Mouse (Mus musculus) layer of hippocampus, adult 18-20 months (tissue): ENCODE measurements around the gene Nxpe4. TPM values are rescaled to one million over a fixed set of nuclear protein-coding genes. Genes with fewer than 3 reads are reported as not detected.
"Not testable (repeated sequence)": the region's sequence is repeated elsewhere in the genome, so short reads cannot be mapped to it uniquely, and the experiment has no call there.

ENCODE experiments used
- DNase-seq, 2 experiments: peaks; one replicate each; pipeline ENCODE4 v3.0.0; 2022; ENCODE audit warnings: low spot score in 2 of 2
- total RNA-seq, 2 experiments: library from RNA; stranded (reverse); gene quantifications; 2 replicates each; pipeline ENCODE4 v1.2.3; 2021

The Nxpe4 gene
- total RNA-seq, 2 experiments from 2014 or later, result 6.3 to 7.4 TPM

DNA sequence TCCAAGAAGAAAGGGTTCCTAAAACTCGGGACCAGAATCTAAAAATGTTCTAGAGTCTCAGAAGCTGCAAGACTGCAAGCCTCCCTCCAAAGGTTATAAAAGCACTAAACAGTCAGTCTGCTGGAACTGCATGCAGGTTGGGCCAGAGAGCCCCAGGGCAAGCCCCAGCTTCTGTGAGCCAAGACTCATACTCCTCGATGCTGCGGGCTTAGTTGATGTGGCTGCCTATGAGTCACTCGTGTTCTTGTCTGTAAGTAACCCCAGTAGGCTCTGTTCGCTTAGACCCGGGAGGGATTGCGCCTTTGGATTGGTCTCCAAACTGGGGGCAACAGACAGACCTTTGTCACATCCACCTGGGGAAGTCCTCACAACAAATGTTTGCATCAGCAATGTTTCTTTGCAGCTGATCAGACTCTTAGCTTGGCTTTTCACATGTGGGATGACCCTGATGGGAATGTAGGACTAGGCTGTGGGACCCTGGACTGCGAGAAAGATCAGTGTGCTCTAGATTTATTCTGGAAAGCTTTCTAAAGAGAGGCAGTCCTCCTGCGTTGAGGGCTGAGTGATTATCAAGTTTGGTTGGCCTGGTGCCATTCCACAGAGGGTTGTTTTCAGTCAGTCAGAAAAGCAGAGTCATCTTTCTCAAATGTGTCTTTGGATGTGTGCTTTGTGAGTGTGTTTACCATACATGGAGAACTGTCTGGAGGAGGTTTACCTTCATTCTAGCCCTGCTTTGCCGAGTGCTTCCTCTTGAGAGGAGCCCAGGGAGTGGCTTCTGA, 245.9 kb downstream of the Nxpe4 start:
- no peak for DNase-seq

DNA sequence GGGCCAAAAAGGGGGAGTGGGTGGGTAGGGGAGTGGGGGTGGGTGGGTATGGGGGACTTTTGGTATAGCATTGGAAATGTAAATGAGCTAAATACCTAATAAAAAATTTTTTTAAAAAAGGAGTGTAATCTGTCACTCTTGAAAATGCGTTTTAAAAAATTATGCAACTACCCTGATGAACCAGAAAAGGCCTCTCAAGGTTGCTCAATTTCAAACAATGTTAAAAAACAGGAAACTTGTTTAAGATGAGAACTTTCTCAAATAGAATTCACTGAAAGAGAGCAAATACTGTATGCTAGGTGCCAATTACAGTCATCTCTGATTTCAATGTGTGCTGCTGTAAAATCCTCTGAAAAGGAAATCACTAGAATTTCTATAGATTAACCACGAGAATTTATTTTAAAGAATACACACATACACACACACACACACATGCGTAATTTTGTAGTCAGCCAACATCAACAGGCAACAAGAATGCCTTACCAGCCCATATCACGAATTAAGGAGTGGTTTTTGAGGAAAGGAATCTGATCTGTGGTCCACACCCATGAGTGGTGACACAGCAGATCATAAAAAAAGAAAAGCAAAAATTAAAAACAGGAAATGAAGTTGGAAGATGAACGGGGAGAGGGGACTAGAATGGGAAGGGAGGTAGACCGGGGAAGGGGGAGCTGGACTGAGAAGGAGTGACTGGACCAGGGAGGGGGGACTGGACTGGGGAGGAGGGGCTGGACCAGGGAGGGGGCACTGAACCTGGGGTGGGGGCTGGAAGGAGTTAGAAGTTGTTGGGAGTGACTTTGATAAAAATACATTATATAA, 248.6 kb downstream of the Nxpe4 start:
- DNase-seq, result no peak

- DNase-seq, result no peak
Measured at GRCm38 (mm10) chr9:48413591-48413990, 251.8 kb downstream of the Nxpe4 start.

DNA sequence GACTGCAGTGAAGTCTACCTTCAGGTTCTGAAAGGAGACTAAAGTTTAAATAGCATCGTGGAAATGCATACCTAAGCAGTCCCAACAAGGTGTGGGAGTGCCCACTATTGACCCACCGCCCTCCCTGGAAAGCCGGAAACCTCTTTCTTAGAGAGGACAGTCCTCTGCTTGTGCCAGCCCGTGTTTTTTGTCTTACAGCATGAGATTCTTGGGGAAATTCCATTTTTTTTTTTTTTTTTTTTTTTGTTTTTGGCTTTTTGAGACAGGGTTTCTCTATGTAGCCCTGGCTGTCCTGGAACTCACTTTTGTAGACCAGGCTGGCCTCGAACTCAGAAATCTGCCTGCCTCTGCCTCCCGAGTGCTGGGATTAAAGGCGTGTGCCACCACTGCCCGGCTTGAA, 255.5 kb downstream of the Nxpe4 start:
- not testable (repeated sequence) for DNase-seq

DNA sequence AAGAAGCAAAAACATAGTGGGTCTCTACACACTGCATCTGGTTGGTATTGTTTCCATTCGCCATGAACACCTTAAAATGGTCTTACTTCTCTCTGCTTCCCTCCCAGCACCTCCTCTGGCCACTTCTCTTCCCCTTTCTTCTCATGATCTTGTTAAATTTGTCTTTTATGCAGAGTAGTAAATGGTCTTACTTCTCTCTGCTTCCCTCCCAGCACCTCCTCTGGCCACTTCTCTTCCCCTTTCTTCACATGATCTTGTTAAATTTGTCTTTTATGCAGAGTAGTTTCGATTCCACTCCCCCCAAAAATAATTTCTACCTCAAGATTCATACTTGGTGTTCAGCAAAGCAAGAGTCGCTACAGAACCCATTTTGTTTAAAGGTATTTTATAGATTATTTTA, 256.2 kb downstream of the Nxpe4 start:
- DNase-seq, result no peak

- no peak for DNase-seq
Measured at GRCm38 (mm10) chr9:48418397-48418796, 256.6 kb downstream of the Nxpe4 start.

DNA sequence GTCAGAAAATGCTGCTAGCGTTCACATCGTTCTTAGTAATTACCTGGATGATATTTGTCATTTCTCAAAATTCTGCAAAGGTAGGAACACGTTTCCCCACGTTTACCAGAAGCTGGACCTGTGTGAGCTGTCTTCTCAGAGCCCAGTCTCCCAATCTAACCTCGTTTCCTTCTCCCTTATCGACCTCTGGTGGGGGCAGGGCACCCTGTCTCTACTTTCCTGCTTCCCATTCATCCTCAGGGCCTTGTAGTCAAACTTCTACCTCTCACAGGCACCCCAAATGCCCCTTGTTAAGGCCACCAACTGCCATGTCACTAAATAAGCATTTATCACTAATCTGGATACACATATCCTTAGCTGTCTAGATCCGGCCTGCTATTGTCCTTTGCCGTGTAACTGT, 257.0 kb downstream of the Nxpe4 start:
- no peak for DNase-seq

GRCm38 (mm10) chr9:48420437-48420836, 258.6 kb downstream of the Nxpe4 start:
- DNase-seq, result no peak

DNA sequence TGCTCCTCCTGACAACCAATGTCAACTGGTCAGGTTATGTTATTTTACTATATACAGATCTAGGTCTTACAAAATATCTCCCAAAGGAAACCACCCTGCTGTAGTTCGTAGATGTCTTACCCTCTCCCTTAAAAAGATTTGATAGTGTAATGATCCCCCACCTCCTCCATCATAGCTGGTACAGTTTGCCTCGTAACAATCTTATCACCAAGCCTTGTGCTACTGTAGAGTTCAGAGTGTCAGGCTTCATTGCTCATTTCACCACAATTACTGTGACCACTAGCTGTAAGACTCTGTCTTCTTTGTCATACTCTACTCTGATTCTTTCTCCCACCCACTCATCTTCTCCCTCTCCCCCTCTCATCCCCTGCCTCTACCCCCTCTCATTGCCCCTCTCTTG, 259.2 kb downstream of the Nxpe4 start:
- no peak for DNase-seq

DNA sequence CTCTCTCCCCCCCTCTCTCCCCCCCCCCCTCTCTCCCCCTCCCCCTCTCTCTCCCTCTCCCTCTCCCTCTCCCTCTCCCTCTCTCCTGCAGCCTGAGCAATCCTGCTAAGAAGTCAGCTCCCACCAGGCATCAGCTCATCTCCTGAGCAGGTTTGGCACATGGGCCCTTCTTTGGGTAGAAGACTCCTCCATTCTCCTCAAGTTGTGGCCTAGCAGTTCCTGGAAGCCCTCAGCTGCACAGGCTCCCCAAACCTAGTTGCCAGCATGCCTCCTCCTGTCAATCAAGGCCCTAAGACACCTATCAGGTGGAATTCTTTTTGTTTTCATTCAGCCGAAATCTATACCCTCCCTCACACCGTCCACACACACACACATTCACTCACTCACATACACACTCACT, 259.7 kb downstream of the Nxpe4 start:
- no peak for DNase-seq

DNA sequence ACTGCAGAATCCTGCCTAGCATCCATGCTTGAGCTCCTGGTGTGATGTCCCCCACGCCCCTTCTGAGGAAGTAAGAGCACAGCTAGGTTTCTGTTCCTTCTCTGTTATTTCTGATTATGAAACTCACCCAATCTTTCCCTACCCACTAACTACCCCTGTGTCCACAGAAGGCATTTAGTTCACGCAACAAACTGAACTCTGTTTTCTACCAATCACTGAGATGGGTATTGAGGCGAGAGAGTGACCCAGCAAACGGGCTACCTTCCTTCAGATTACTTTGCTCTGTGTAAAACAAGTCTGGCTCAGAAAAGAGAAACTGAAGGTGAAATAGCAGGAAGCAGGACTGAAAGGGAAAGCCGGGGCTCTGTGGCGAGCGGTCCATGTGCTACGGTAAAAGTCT, 260.6 kb downstream of the Nxpe4 start:
- no peak for DNase-seq

DNA sequence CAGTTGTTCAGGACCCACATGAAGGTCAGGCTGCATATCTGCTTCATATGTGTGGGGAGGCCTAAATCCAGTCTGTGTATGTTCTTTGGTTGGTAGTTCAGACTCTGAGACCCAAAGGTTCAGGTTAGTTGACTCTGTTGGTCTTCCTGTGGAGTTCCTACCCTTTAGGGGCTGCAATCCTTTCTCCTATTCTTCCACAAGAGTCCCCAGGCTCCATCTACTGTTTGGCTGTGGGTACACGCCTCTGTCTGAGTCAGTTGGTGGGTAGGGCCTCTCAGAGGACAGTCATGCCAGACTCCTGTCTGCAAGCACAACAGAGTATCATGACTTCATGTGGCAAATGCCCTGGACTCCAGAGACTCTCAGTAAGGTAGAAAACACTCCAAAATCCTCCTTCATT, 261.4 kb downstream of the Nxpe4 start:
- DNase-seq, result no peak

GRCm38 (mm10) chr9:48427176-48427575, 265.4 kb downstream of the Nxpe4 start:
- DNase-seq, result no peak

DNA sequence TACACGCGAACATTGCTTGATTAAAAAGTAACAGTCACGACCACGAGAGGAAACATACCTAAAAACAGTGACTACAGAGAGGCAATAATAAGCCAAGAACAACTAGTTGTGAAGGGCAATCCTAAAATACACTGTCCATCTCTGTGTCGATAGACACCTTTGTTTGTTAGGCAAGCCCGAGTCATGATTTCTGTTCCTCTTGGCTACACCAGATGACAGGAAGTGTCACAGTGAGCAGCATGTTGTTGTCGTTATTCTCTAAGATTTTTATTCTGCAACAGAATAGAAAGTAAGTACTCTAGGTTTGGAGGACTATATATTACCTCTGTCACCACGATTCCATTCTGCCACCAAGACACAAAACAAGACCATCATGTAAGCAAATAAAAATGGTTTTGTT, 270.6 kb downstream of the Nxpe4 start:
- DNase-seq, result no peak

- no peak for DNase-seq
Measured at GRCm38 (mm10) chr9:48443873-48444272, 282.1 kb downstream of the Nxpe4 start.

DNA sequence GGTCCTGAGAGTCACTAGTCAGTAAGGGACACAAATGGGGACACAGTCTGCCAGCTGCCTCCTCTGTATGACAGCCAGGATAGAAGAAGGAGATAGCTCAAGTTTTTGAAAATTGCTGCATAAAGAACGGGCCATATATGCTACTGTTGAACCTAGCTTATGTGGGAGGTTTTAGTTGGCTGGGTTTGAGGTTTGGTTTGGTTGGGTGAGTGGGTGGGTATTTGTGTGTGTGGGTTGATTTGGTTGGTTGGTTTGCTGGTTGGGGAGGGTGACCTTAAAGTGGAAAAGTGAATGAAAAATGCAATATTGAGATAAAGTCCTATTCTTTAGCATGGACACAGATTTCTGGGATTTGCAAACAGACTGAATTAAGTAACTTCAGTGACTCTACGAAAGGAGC, 283.0 kb downstream of the Nxpe4 start:
- no peak for DNase-seq

DNA sequence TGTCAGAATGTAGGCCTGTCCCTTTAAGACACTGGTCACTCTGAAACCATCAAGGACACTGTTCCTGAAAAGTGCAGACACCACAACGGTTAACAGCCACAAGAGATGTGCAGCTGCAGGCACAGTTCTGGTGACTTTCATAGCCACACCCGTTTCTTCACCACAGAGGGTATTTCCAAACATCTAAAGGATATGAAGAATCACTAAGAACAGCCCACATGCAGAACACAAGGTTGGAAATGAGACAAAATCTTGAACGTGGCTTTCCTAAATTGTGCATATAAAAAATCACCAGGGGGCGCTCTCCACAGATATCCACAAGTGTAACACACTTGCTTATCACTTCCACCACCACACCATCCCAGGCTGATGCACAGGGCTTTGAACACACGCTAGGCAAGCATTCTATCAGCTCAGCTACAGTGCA, 286.0 kb downstream of the Nxpe4 start:
- peak in 1 of 2 experiments; percentile 29 for DNase-seq

Other genes starting within 250 kb of the Nxpe4 start
- gene Nxpe2, start 191.4 kb downstream of the Nxpe4 start, total RNA-seq, result under 1 TPM in 1 of 2 experiments, not detected in 1; 0.54 TPM